Mouse (Mus musculus) CH12.LX (cell line): ENCODE measurements around the gene Cd300ld4.

ENCODE experiments used
- CTCF ChIP-seq, 2 experiments: IDR thresholded peaks in 1 of 2; conservative IDR thresholded peaks in 1 of 2; 2 replicates each; pipeline ENCODE4 v1.5.1; 2011 to 2012; ENCODE audit warnings: low read depth in 2 of 2, low read length in 2 of 2, improper control_type of control experiment in 1 of 2, inconsistent platforms in 1 of 2, mild to moderate bottlenecking in 1 of 2, moderate library complexity in 1 of 2
- EP300 ChIP-seq: IDR thresholded peaks from 2 replicates; pipeline ENCODE4 v1.6.1; 2011; ENCODE audit warnings: low read length, improper control_type of control experiment
- MAZ ChIP-seq: IDR thresholded peaks from 2 replicates; pipeline ENCODE4 v1.6.1; 2012; ENCODE audit warnings: low read depth, mild to moderate bottlenecking, inconsistent platforms, low read length, improper control_type of control experiment, moderate library complexity
- MYC ChIP-seq: IDR thresholded peaks from 2 replicates; pipeline ENCODE4 v1.6.1; 2011; ENCODE audit warnings: low read depth, mild to moderate bottlenecking, improper control_type of control experiment, low read length
- POLR2A ChIP-seq: IDR thresholded peaks from 2 replicates; pipeline ENCODE4 v1.6.1; 2011; ENCODE audit warnings: low read depth, mild to moderate bottlenecking, improper control_type of control experiment, low read length
- POLR2AphosphoS2 ChIP-seq: IDR thresholded peaks from 2 replicates; pipeline ENCODE4 v1.6.1; 2011; ENCODE audit warnings: low read depth, low read length, improper control_type of control experiment
- SIN3A ChIP-seq: IDR thresholded peaks from 2 replicates; pipeline ENCODE4 v1.6.1; 2012; ENCODE audit warnings: low read length, improper control_type of control experiment, inconsistent platforms
- ZC3H11A ChIP-seq: IDR thresholded peaks from 2 replicates; pipeline ENCODE4 v1.6.1; 2012; ENCODE audit warnings: low read depth, mild to moderate bottlenecking, inconsistent platforms, low read length, improper control_type of control experiment
- ZKSCAN1 ChIP-seq: IDR thresholded peaks from 2 replicates; pipeline ENCODE4 v1.6.1; 2012; ENCODE audit warnings: low read depth, inconsistent platforms, low read length, improper control_type of control experiment, borderline replicate concordance
- ZNF384 ChIP-seq: IDR thresholded peaks from 2 replicates; pipeline ENCODE4 v1.6.1; 2012; ENCODE audit warnings: low read depth, low read length, improper control_type of control experiment, inconsistent platforms

DNA sequence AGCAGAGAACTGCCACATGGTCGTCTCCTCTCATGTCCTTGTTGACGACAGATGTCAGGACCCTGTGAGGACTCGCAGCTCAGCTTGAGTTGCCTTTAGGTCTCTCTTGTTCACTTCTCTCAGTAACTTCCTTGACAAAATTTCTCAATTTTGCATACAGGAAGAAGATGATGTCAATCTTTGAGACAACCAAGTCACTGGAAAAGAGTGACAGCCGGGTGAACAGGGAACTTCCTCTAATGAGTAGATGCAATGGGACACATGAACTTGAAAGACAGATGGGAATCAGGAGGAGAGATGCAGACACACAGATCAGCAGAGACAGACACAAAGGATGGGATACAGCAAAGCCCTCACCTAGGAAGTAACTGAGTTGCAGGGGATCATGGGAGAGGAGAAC lies 37.0 kb downstream of the Cd300ld4 start, which contains the start of gene Cd300ld:
- no peak for TF ChIP-seq MYC
- no peak for TF ChIP-seq MAZ
- TF ChIP-seq POLR2A, result no peak
- no peak for TF ChIP-seq ZNF384
- no peak for TF ChIP-seq CTCF (conservative IDR thresholded peaks at IDR 0.05 in 1 of 2, IDR thresholded peaks at IDR 0.05 in 1 of 2; ENCODE audit: low read depth in 2 of 2, low read length in 2 of 2)
- TF ChIP-seq SIN3A, result no peak
- no peak for TF ChIP-seq ZC3H11A
- no peak for TF ChIP-seq ZKSCAN1
- TF ChIP-seq EP300, result no peak
- no peak for TF ChIP-seq POLR2AphosphoS2
